Mouse (Mus musculus) monocyte, adult 5-6 weeks (primary cell): Measurements from ENCODE around the gene Fblim1. TPM values are rescaled to one million over a fixed set of nuclear protein-coding genes. Genes with fewer than 3 reads are reported as not detected.
"Not testable (repeated sequence)": the region's sequence is repeated elsewhere in the genome, so short reads cannot be mapped to it uniquely, and the experiment has no call there.

Experiments
- ATAC-seq: fragments of 153-309, 156-312 bp; replicated peaks from 2 replicates; pipeline ENCODE4 v1.8.0; 2017; ENCODE audit warnings: mild to moderate bottlenecking; ENCODE audit not compliant: low TSS enrichment, insufficient number of reproducible peaks, severe bottlenecking, poor library complexity, low FRiP score
- total RNA-seq: library from RNA; stranded (forward); fragments of 200-1000, 200-491, 200-594 nt; gene quantifications from 3 replicates; pipeline ENCODE4 v1.2.3, GENCODE M21; 2017

Gene Fblim1
- total RNA-seq, 1 experiment from 2014 or later: not detected

DNA sequence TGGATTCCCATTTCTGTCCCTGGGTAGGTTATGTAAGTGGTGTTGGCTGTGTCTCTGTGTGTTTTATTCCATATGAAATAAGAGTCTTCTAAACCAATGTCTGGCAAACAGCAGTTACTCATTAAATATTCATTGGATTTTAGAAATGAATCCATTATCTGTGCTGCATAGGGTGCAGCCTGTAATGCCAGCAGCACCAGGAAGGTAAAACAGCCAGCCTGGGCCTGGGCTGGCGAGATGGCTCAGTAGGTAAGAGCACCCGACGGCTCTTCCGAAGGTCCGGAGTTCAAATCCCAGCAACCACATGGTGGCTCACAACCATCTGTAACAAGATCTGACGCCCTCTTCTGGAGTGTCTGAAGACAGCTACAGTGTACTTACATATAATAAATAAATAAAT is 49.7 kb downstream of the Fblim1 start:
- not testable (repeated sequence) for ATAC-seq

DNA sequence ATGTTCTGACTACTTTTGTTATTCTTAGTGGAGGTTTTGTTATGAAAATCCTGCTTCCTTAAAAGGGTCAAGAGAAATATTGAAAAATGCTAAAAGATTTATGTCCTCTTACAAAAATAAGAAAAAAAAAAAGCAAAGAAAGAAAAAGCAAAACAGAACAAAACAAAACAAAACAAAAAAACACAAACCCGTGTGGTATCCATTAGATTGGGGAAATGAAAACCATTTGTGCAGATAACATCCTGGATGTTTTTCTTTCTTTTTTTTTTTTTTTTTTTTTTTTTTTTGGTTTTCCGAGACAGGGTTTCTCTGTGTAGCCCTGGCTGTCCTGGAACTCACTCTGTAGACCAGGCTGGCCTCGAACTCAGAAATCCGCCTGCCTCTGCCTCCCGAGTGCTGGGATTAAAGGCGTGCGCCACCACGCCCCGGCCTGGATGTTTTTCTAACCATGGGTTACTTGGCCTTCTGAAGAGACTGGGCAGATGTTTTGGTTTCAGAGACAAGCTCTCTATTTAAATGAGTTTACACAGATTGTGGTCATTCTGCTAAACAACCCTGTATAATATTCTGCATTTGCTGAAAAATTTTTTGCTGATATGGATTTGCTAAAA is 51.5 kb downstream of the Fblim1 start:
- ATAC-seq: not testable (repeated sequence)

DNA sequence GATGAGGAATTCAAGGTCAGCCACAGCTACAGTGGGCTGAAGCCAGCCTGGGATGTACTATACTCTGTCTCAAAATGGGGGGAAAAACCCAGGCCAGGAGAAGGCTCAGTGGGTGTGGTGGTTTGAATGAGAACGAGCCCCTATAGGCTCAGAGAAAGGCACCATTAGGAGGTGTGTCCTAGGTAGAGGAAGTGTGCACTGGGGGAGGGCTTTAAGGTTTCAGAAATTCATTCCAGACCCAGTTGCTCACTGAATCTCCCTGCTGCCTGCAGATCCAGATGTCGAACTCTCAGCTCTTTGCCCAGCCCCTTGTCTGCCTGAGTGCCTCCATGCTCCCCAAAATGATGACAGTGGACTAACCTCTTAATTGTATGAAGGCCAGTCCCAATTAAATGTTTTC is 53.4 kb downstream of the Fblim1 start:
- peak; percentile 93 for ATAC-seq

DNA sequence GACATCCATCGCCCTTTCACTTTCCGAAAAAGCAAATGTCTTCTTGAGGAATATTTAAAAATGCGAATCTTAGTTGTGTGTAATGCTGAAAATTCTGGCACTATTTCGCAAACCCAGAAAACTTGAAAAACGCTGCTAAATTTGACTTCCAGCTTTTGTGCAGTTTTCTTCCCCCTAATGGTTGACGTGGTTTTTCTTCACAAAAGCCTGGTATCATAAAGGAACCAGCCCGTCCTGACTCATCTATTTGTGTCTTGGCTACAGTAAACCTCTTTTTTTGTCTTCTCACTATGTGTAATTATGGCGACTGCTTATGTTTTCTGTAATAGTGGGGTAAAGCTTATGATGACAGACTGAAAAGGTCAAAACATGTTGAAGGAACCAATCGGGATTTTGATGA is 58.6 kb downstream of the Fblim1 start:
- ATAC-seq: peak; percentile 42

DNA sequence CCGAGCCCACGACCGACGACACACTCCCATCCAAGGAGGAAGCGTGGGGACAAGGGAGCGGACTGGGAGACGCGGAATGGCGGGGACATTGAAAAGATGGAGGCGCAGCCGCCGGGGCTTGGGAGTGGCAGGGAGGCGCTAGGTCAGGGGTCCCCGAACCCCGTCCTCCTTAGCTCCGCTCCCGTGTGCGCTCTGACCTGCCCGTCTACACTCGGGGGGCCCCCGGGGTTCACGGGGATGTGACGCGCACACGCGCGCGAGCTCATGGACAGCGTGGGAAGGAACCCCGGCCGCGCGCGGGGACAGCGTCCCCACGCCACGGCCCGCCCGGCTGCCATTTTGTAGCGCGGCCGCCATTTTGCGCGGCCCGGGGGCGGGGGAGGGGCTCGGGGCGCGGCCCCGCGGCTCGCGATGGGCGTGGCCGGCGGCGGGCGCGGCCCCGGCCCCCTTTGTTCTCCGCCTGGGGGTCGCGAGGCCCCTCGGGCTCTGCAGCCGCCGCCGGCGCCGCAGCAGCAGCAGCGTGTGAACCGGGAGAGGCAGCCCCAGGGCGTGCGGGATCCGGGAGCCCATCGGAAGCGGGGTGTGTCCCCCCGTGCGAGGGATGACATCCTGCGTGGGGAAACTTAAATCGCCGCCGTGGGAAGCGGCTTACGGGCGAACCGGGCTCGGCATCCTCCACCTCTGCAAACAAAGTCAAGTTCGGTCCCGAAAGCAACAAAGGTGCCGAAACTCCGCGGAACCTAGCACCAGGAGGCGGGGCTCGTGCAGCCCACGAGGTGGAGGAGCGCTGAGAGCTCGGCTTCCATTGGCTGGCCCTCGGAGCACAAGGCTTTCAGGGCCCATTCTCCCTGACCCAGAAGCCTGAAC is 59.3 kb downstream of the Fblim1 start:
- peak; percentile 73 for ATAC-seq

DNA sequence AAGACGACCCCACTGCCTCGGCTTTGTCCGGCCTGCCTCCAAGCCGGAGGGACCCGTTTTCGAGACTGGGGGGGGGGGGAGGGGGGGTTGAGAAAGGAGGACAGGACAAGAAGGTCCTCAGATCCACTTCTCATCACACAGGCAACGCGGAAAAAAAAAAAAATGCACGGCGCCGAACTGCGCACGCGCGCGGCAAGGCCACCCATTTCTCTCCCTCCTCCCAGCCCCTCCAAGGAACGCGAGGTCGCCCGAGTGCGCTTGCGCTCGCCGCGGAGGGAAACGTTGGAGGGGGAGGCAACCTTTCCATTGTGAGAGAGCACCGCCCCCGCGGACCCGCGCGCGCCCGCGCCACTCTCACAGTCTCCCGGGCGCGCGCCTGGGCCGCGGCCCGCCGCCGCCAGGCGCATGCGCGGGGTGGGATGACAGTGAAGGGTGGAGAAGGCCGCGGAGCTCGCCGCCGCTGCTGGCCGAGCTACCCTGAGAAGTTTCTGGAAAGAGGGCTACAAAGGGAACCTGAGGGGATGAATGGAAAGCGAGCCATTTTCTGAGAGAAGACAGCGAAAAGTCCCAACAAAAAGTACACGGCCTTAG is 60.1 kb downstream of the Fblim1 start:
- ATAC-seq: peak; percentile 90

DNA sequence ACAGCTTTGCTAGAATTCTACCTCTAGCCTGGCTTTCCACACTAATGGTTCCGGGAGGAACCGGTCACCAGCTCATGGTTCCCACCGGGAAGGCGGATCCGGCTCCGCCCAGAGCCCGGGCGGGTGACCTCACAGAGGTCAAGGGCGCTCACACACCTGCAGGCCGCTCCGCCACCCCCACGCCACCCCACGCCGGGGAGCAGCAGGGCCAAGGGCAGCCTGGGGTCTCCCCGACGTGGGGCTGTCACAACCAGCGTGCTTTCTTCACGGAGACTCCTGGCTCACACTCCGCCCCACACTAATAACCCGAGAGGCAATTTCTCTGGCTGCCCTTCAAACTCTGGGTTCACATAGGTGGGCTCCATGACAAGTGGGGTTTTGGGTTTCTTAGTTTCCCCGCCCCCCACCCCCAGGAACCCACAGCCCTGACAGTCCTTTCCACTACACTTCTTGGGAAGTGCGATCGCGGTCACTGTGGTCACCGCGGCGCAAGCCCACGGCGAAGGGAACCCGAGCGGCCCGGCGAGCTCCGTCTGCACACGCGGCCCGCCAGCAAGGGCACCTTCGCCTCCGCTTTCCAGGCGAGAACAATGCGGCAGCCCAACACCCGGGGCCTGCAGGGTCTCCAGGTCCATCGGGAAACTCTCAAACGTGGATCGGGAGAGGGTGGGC is 60.7 kb downstream of the Fblim1 start:
- ATAC-seq: no peak; the same call in 1 of the 2 replicates

DNA sequence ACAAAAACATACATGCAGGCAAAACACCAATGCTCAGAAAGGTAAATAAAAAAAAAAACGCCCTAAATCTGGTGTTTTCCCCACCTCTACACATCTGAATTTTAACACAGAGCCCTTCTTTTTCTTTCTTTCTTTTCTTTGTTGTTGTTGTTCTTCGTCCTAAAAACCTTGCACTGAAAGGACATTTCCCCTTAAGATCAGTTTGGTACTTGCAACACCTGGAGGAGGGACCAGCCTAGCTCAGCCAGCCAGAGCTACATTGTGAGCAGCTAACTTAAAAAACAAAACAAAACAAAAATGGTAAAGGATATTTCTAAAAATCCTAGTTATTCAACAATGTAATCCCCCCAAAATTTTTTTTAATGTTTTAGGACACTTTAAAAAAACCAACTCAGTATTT is 61.4 kb downstream of the Fblim1 start:
- ATAC-seq: no peak

DNA sequence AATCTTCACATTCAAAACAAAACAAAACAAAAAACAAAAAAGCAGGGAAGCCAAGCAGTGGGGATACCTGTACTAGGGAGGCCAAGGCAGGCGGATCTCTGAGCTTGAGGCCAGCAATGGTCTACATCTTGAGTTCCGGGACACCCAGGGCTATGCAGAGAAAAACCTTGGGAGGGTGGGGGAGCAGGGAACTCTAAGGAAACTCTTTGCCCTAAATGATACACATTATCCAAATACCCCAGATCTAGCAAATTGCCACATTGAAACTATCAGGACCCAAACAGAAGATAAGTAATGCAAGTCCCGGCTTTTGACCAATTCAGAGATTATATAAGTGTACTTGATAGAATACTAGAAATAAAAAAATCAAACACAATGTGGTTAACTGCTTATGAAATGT is 62.3 kb downstream of the Fblim1 start:
- no peak for ATAC-seq

DNA sequence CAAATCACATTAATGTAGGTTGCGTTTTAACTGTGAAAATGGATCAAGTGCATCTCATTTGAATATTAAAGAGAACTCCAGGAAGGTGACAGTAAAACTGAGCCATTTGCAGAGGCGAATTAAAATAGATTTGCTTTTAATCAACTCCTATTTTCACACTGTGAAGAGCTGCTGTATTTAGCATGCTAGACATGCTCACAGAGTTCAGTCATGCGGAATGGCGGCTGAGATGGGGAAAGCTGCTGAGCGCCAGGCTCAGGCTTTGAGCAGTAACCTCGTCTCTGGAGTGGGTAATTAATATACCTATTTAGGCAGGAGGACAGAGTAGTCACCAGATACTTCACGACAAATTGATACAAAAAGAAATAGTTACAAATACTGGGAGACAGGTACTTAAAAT is 64.0 kb downstream of the Fblim1 start:
- ATAC-seq: no peak

DNA sequence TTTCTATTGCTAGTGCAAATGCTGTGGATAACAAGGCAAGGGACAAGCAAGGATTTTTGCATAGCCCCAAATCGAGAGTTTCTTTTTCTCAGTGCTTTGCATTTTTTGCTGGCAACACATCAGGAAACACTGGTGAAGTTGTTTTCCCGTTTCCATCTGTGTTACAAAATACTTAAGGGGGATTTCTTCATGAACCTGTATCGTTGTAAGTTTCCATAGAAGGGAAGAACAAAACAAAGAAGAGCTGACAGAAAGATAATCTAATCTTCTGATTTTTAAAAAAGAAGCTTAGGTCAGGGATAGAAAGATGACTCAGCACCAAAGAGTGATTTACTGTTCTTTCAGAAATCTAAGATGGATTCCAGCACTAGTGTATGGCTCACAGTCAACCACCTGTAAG is 65.1 kb downstream of the Fblim1 start:
- ATAC-seq: no peak

DNA sequence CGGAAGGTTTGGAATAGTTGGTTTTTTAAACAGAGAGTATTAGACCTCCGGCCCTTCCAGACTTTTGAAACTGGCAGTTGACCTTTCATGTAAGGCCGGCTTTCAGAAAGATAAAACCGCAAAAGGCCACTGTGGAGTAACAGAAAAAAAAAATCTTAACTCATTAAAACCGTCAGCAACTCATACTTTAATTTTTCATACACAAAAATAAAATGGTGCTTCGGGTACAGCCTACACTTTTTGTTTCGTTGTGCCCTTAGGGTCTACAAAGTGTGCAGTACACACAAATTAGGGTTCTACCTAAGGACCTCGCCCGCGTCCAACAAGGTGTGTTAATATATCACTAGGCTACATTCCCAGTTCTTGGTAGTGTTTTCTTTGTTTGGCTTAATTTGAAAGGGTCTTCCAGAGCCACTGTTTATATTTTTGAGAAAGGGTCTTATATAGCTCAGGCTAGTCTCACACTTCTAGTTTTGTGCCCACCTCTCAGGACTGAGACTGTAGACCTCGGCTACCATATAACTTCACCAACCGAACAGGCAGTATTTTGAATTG is 66.6 kb downstream of the Fblim1 start:
- no peak for ATAC-seq

DNA sequence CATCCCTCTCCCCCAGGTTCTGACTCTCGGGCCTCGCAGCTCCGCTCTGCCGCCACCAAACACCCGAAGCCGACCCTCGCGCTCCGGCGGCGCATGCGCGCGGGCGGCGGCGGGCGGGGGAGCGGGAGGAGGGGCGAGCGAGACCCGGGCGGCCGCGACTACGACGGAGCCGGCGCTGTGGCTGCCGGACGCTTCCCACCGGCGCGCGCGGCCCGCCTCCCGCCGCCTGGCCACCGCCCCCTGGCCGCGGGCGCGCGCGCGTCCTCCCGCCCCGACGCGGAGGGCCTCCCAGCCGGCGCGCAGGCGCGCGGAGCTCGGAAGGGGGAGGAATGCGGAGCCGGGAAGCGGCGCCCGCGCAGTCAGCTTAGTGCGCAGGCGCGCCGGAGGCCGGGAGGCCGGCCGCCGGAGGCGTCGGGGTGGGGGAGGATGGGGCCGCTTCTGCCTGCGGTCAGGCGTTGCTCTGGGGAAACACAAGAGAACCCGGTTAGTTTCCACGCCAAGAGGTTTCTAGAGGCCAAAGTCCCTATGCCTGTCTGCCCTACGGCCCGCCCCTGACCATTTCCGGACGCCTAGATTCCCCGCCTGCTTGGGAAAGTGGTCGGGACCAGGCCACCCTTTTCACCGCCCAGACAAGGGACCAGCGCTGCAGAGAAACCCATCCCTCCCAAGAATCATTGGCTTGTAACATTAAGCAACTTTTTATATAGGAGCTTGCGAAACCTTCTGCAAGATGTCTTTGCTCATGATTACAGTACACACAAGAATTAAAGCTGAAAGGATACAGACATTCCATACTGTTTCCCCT is 67.3 kb downstream of the Fblim1 start, which contains the start of gene Spen:
Gene Spen, minus strand, starts transcription at position 190 of the 805 bp plus-strand sequence.
- ATAC-seq: peak; percentile 87

DNA sequence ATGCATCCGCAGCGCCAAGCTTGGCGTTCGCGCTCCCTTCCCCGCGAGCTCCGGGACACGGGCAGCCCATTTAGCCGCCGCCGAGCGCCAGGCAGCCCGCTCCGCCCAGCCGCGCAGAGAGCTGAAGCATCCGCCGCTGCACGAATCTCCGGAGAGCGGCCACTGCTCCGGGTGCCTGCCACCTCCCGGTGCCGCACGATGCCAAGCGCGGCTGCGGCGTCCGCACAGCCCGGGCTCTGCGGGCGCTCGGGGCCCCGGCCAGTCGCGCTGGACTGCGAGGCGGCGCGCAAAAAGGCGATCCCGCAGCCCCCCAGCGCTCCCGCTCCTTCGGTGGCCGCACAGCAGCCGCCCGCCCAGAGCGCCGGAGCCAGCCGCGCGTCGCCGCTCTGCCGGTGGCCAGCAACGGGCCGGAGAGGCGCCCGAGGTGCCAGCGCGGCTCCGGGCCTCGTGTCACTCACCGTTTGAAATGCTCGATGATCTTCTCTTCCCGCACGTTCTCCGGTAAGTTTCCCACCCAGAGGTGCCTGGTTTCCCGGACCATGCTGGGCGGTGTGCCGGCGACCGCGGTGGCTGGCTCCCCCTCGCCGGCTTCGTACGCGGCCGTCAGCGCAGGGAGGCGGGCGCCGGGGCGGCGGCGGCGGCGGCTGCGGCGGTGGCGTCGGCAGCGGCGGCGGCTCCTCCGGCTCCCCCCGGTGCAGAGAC is 68.0 kb downstream of the Fblim1 start:
- ATAC-seq: no peak

DNA sequence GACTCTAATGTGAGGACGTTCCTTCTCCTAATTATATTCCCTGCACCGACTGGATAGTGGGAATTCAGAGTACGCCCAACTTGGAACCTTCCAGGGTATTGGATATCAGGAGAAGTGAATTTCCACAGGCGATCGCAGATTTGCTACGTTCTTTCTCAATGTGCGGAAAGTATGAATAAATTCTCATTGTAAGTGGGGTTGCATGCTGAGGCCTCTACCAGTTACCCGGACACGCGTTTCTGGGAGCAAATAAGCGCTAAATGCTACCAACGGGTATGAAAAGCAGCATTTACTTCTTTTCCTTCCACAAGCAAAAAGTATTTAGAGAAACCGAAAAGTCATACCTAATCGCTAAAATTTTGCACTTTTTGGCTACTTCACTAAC is 68.7 kb downstream of the Fblim1 start:
- no peak for ATAC-seq

DNA sequence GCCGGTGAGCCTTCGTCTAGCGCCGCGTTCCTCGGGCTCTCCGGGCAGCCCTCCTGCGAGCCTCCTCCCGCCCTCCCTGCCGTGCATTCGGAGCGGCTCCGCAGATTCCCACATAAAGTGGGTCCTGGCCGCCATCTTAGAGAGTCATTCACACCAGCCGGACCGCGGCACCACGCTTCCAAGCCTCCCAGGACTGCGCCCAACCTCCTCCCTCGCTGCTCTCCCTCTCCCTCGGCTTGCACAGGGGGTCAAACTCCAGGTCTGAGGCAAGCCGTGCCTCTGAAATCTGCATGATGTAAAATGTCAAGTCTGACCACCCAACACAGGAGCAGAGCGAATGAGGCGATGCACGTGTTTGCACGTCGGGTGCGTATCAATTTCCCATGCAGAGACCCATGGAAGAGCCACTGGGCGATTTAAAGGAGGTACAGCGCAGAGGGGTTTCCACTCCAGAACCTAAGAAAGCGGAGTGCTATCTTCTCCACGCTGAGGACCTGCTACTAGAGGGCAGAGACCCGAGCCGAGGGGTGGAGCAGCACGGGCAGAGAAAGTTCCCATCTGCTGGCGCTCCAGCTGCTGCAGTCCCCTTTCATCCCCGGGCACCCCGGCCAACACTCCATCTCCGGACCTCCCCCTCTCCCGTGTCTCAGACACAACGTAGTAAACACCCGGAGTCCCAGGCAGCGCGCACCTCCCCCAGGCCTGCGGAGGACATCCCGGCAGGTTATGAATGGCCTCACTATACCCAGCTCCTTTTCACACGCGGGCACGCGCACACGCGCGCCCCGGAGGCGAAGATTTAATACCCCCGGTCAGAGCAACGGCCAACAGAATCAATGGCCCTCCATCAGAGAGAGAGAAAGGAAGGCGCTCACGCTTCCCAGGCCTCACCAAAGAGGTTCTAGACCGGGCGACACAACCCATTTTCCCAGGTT is 69.3 kb downstream of the Fblim1 start:
- ATAC-seq: no peak
